Mouse (Mus musculus) embryonic facial prominence, embryonic 12.5 days (tissue): Measurements from ENCODE around the gene Vmn2r32. TPM values are rescaled to one million over a fixed set of nuclear protein-coding genes. Genes with fewer than 3 reads are reported as not detected.
"Not testable (repeated sequence)": the region's sequence is repeated elsewhere in the genome, so short reads cannot be mapped to it uniquely, and the experiment has no call there.

ENCODE experiments used
- ATAC-seq: fragments of 200-750 bp; cut with Nextera tagmentation; 2 replicates; pipeline ENCODE4 v1.8.0; 2017; ENCODE audit not compliant: insufficient number of reproducible peaks, insufficient read depth, low FRiP score, low TSS enrichment
- H3K27ac ChIP-seq: fragments of 300-500 bp; sonication (generic); 2 replicates; pipeline ENCODE4 v1.5.1; 2016; ENCODE audit warnings: mild to moderate bottlenecking
- H3K27me3 ChIP-seq: fragments of 300-500 bp; sonication (generic); 2 replicates; pipeline ENCODE4 v1.6.1; 2016; ENCODE audit warnings: mild to moderate bottlenecking, moderate library complexity
- H3K36me3 ChIP-seq: fragments of 300-500 bp; sonication (generic); 2 replicates; pipeline ENCODE4 v1.6.1; 2016; ENCODE audit warnings: mild to moderate bottlenecking
- H3K4me1 ChIP-seq: fragments of 300-500 bp; sonication (generic); 2 replicates; pipeline ENCODE4 v1.6.1; 2016
- H3K4me2 ChIP-seq: fragments of 300-500 bp; sonication (generic); replicated peaks from 2 replicates; pipeline ENCODE4 v1.6.1; 2016; ENCODE audit warnings: mild to moderate bottlenecking, moderate library complexity
- H3K4me3 ChIP-seq: fragments of 300-500 bp; sonication (generic); 2 replicates; pipeline ENCODE4 v1.5.1; 2016; ENCODE audit warnings: mild to moderate bottlenecking
- H3K9ac ChIP-seq: fragments of 300-500 bp; sonication (generic); 2 replicates; pipeline ENCODE4 v1.6.1; 2016; ENCODE audit warnings: mild to moderate bottlenecking, moderate library complexity
- H3K9me3 ChIP-seq: fragments of 300-500 bp; sonication (generic); 2 replicates; pipeline ENCODE4 v1.6.1; 2016; ENCODE audit warnings: mild to moderate bottlenecking, moderate library complexity
- WGBS: fragments of 180-500 bp; shearing (Covaris S2); methylation state at CpG from one replicate; pipeline ENCODE4 v1.1.7; 2016; 5-methylcytosine and 5-hydroxymethylcytosine counted together
- polyA plus RNA-seq: library from polyadenylated mRNA; unstranded; fragments of >200 nt; fragmentation: Nextera tagmentation; extraction: Ambion mirVana; gene quantifications from 2 replicates; pipeline ENCODE4 v1.2.1, GENCODE M21; 2016

Gene Vmn2r32
- polyA plus RNA-seq: not detected in 2 replicates

DNA sequence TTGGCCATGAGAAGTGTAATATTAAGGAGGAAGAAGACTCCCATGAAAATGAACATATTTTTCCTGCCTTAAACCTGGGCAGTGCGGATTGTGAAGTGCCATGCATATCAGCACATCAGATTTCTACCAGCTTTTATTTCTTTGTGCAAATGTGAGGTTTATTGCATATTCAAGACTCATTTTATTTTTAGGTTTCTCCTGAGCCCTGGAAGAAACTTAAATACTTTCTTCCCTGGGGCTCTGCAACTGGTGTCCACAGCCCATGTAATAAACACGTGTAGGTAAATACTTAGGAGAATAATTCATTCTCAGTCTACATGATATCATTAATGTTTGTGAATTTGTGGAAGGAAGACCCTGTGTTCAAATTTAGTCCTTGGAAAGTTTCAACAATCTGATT lies at the start of gene Vmn2r32:
Gene Vmn2r32, minus strand, starts transcription at position 101 of the 400 bp plus-strand sequence.
- WGBS: 69% methylated on average over 1 of the region's 2 CpGs
- not testable (repeated sequence) for H3K27me3 ChIP-seq, H3K36me3 ChIP-seq, H3K4me3 ChIP-seq, H3K9ac ChIP-seq, H3K4me1 ChIP-seq, H3K4me2 ChIP-seq, H3K9me3 ChIP-seq, H3K27ac ChIP-seq, ATAC-seq

Other genes with a start within 250 kb of the Vmn2r32 start
- gene Vmn2r29, start 232.7 kb downstream of the Vmn2r32 start, polyA plus RNA-seq: 0.75 and 1.9 TPM in 2 replicates
- gene Gm45844, start 201.7 kb downstream of the Vmn2r32 start, polyA plus RNA-seq: 5.5 and 5.6 TPM in 2 replicates
- 51.7 and 51.9 TPM in 2 replicates for gene Clcn4, start 179.2 kb downstream of the Vmn2r32 start, polyA plus RNA-seq
- not detected in 2 replicates for gene Vmn2r30, start 142.4 kb downstream of the Vmn2r32 start, polyA plus RNA-seq
- gene Gm45783, start 105.4 kb downstream of the Vmn2r32 start, polyA plus RNA-seq: not detected in 2 replicates
- 0.03 TPM in 1 of 2 replicates, not detected in the other for gene Vmn2r31, start 80.3 kb downstream of the Vmn2r32 start, polyA plus RNA-seq
- gene Vmn2r33, start 86.8 kb upstream of the Vmn2r32 start, polyA plus RNA-seq: not detected in 2 replicates
- gene Vmn2r34, start 209.5 kb upstream of the Vmn2r32 start, polyA plus RNA-seq: not detected in 2 replicates